Mouse (Mus musculus): ENCODE measurements around the gene Vrk1.

DNA sequence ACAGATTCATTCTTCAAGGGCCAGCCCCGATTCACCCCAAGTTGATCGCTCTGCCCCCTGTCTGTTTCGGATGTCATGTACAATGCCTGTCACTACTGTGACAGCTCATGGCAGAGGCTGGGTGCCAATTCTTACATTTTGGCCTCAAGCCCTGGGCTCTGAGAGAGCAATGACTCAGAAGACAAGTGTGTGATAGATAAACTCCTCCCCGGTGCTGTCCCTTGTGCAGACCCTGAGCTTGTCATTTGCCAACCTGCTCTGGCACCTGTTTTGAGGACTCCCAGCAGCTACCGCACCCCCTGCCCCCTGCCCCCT is 105.8 kb downstream of the Vrk1 start:
- TF ChIP-seq CTCF (IDR thresholded peaks at IDR 0.05; ENCODE audit: control insufficient read depth, insufficient read depth, insufficient replicate concordance, low read depth, low read length) = no peak
- no peak for TF ChIP-seq POLR2A (IDR thresholded peaks at IDR 0.05; ENCODE audit: control insufficient read depth, low read depth, low read length)

Measured in testis, adult 2 months (tissue).